Mouse (Mus musculus): ENCODE results near the gene Adcy10. TPM values are rescaled to one million over a fixed set of nuclear protein-coding genes. Genes with fewer than 3 reads are reported as not detected.

Adcy10 gene
- polyA plus RNA-seq, 1 experiment from 2014 or later = not detected

DNA sequence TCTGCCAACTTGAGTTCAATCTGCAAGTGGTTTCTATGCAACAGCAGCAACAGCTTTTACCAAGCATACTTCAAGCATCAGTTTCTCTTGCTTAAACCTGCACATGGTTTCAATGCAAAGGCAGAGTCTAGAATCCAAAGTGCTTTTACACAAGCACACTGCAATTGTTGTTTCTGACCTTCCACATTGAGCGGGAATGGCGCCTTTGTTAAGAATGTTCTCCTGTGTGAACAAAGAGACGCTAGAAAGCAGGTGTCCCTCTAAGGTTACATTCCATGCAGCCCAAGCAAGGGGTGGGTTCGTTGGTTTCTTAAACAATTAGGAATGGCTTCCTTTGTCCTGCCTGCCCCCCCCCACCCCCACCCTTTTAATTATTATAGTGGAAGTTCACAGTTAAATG is 128.9 kb downstream of the Adcy10 start:
- 78% methylated on average over 4 of the region's 4 CpGs for WGBS (ENCODE audit: insufficient replicate concordance)
- Histone ChIP-seq H3K4me1 (ENCODE audit: control insufficient read depth, insufficient read depth, low read length) (peaks cover 33% of the 10 kb centered on the region), H3K9me3 (replicated peaks; ENCODE audit: control insufficient read depth, low read length) (0 out of 2 replicates have a peak, but pooled peaks cover 3% of the 10 kb centered on the region), H3K36me3 (ENCODE audit: control insufficient read depth, insufficient read depth, low read length) (peaks cover 13% of the 10 kb centered on the region), H3K4me2 (no peak overlapping the region), H3K27ac (ENCODE audit: low read depth, low read length) (no peak overlapping the region), H3K9ac (ENCODE audit: low read depth, low read length) (no peak overlapping the region), H3K4me3 (ENCODE audit: low read depth, low read length) (no peak overlapping the region), H3K27me3 (ENCODE audit: control insufficient read depth, insufficient read depth, low read length) (no peaks in the 10 kb centered on the region)
- no peak for ATAC-seq (replicated peaks; ENCODE audit: insufficient number of reproducible peaks, low FRiP score, low TSS enrichment)

DNA sequence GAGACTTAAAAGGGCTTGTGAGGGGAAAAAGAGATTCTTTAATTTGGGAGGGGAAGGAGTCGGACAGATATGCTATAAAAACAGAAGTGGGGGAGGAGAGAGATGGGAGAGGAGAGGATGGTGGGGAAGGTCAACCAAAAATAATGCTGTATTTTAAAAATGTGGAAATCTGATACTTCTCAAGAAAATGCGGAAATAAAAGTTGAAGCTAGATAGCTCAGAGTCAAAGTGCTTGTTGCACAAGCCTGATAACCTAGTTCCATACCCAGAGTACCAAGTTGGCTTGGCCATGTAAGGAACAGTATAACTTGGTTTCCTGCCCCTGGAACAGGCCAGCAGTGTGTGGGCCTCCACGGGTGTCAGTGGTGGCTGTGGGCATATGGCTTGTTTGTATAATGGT is 129.8 kb downstream of the Adcy10 start:
- no peaks in the 10 kb centered on the region for H3K27me3 ChIP-seq (ENCODE audit: control insufficient read depth, insufficient read depth, low read length)
- no peak overlapping the region for H3K9ac ChIP-seq (ENCODE audit: low read depth, low read length)
- ATAC-seq (replicated peaks; ENCODE audit: insufficient number of reproducible peaks, low FRiP score, low TSS enrichment) = no peak
- peaks cover 13% of the 10 kb centered on the region for H3K36me3 ChIP-seq (ENCODE audit: control insufficient read depth, insufficient read depth, low read length)
- no peak overlapping the region for H3K4me2 ChIP-seq
- H3K4me3 ChIP-seq (ENCODE audit: low read depth, low read length) = no peak overlapping the region
- H3K4me1 ChIP-seq (ENCODE audit: control insufficient read depth, insufficient read depth, low read length) = peaks cover 37% of the 10 kb centered on the region
- H3K27ac ChIP-seq (ENCODE audit: low read depth, low read length) = no peak overlapping the region
- WGBS (ENCODE audit: insufficient replicate concordance) = 91% methylated on average over 3 of the region's 3 CpGs
- H3K9me3 ChIP-seq (replicated peaks; ENCODE audit: control insufficient read depth, low read length) = 0 out of 2 replicates have a peak, but pooled peaks cover 3% of the 10 kb centered on the region

DNA sequence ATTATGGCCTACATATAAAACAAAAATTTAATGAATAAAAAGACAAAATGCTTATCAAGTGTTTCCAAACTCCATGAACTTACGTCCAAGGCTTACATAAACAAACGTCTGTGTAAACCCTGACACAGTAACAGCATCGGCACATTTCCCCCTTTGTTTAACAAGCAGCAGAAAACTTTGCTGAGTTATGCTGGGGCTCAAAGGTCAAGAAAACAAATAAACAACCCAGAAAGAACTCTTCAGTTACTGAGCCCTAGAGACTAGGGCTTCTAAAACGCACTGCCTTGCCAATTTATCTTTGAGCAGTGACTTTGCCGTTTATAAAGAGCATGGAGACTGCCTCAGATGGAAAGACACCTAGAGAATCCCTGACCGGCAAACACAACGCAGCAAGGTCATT is 131.7 kb downstream of the Adcy10 start:
- no peak overlapping the region for H3K9ac ChIP-seq (ENCODE audit: low read depth, low read length)
- peak overlapping the region; percentile 83; the same call in 1 of the 2 replicates for H3K27ac ChIP-seq (ENCODE audit: low read depth, low read length)

DNA sequence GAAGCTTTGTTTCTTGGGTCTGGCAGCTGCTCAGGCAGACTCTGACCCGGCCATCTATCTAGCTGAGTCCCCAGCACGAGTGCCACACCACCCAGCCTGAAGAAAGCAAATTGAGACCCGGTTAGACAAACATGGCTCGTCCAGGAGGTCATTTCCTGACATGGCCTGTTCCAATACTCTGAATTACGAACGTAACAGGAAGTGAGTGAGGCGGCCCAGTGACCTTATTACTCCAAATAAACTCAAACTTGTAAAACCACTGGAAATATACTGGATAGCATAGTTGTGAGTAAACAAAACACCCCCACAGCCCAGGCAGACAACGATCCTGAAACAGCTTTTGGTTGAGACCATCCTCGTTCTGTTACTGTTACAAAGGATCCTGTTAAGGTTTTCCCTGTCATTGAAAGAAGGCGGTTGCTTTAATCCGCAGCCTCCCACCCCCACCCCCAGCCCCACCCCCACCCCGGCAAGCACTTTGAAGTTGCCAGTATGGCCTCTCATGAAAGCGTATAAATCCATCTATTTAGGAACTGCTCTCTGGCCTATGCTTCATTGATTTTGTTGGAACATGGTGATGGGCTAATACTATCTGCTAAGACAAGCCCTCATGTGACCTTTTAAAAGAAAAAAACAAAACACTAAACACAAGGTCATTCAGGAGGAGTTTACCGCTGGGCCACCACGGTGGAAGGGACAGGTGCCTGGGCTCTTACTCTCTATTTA is 132.3 kb downstream of the Adcy10 start:
- Histone ChIP-seq H3K4me2 (no peak overlapping the region), H3K9me3 (replicated peaks; ENCODE audit: control insufficient read depth, low read length) (0 out of 2 replicates have a peak, but pooled peaks cover 3% of the 10 kb centered on the region), H3K9ac (ENCODE audit: low read depth, low read length) (no peak overlapping the region), H3K36me3 (ENCODE audit: control insufficient read depth, insufficient read depth, low read length) (peaks cover 15% of the 10 kb centered on the region), H3K27ac (ENCODE audit: low read depth, low read length) (peak overlapping the region; percentile 83), H3K27me3 (ENCODE audit: control insufficient read depth, insufficient read depth, low read length) (no peaks in the 10 kb centered on the region), H3K4me1 (ENCODE audit: control insufficient read depth, insufficient read depth, low read length) (peaks cover 28% of the 10 kb centered on the region), H3K4me3 (ENCODE audit: low read depth, low read length) (no peak overlapping the region)
- WGBS (ENCODE audit: insufficient replicate concordance) = 28% methylated on average over 15 of the region's 15 CpGs
- no peak for ATAC-seq (replicated peaks; ENCODE audit: insufficient number of reproducible peaks, low FRiP score, low TSS enrichment)

More for the DNA sequence above, 131.7 kb downstream of the Adcy10 start:
- Histone ChIP-seq H3K9me3 (replicated peaks; ENCODE audit: control insufficient read depth, low read length) (0 out of 2 replicates have a peak, but pooled peaks cover 3% of the 10 kb centered on the region), H3K27me3 (ENCODE audit: control insufficient read depth, insufficient read depth, low read length) (no peaks in the 10 kb centered on the region), H3K36me3 (ENCODE audit: control insufficient read depth, insufficient read depth, low read length) (peaks cover 13% of the 10 kb centered on the region), H3K4me1 (ENCODE audit: control insufficient read depth, insufficient read depth, low read length) (peaks cover 29% of the 10 kb centered on the region), H3K4me2 (no peak overlapping the region), H3K4me3 (ENCODE audit: low read depth, low read length) (no peak overlapping the region)
- 38% methylated on average over 7 of the region's 7 CpGs for WGBS (ENCODE audit: insufficient replicate concordance)
- no peak for ATAC-seq (replicated peaks; ENCODE audit: insufficient number of reproducible peaks, low FRiP score, low TSS enrichment)

DNA sequence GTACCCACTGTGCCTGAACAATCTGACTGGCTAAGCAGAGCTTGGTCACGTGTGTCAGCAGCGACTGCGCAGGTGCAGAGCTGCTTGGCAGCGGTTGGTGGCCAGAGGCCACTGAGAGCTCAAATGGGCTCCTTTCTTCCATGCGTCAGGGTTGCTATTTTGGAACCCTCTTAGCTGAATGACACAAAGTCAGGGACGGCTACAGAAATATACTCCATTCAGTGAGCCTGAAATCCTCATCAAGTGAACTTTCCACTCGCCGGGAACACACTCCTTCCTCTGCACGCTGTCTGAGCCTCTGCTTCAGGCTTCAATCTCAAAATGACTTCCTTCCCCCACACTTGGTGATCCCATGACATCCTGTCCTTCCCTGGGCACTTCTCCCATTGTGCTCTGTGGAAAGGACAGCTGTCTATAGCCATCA is 133.2 kb downstream of the Adcy10 start:
- peaks cover 16% of the 10 kb centered on the region for H3K36me3 ChIP-seq (ENCODE audit: control insufficient read depth, insufficient read depth, low read length)

DNA sequence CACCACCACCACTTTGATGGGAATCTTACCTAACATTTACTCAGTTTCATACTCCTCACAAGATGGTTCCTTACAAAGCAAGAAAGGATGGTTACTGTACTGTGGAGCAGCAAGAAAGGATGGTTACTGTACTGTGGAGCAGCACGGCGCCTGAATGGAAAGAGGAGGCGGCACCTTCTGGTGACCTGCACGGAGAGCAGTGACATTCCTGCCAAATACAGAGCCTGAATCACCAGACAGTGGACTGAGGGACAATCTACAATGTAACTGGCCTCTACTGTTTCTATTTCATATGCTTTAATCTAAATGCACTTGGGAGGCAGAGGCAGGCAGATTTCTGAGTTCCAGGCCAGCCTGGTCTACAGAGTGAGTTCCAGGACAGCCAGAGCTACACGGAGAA is 140.1 kb downstream of the Adcy10 start:
- H3K27me3 ChIP-seq (ENCODE audit: control insufficient read depth, insufficient read depth, low read length) = no peaks in the 10 kb centered on the region
- peaks cover 4% of the 10 kb centered on the region; the same call in 1 of the 2 replicates for H3K36me3 ChIP-seq (ENCODE audit: control insufficient read depth, insufficient read depth, low read length)
- no peak overlapping the region for H3K4me3 ChIP-seq (ENCODE audit: low read depth, low read length)
- H3K9me3 ChIP-seq (replicated peaks; ENCODE audit: control insufficient read depth, low read length) = no peaks in the 10 kb centered on the region
- peaks cover 11% of the 10 kb centered on the region for H3K4me1 ChIP-seq (ENCODE audit: control insufficient read depth, insufficient read depth, low read length)
- no peak for ATAC-seq (replicated peaks; ENCODE audit: insufficient number of reproducible peaks, low FRiP score, low TSS enrichment)
- no peak overlapping the region for H3K27ac ChIP-seq (ENCODE audit: low read depth, low read length)
- WGBS (ENCODE audit: insufficient replicate concordance) = 78% methylated on average over 5 of the region's 5 CpGs
- H3K4me2 ChIP-seq = no peak overlapping the region
- no peak overlapping the region for H3K9ac ChIP-seq (ENCODE audit: low read depth, low read length)

More for the DNA sequence above, 133.2 kb downstream of the Adcy10 start:
- Histone ChIP-seq H3K27me3 (ENCODE audit: control insufficient read depth, insufficient read depth, low read length) (no peaks in the 10 kb centered on the region), H3K4me3 (ENCODE audit: low read depth, low read length) (no peak overlapping the region), H3K4me2 (peak overlapping the region; percentile 9), H3K27ac (ENCODE audit: low read depth, low read length) (peak overlapping the region; percentile 83), H3K9ac (ENCODE audit: low read depth, low read length) (no peak overlapping the region; the same call in 1 of the 2 replicates), H3K9me3 (replicated peaks; ENCODE audit: control insufficient read depth, low read length) (0 out of 2 replicates have a peak, but pooled peaks cover 3% of the 10 kb centered on the region), H3K4me1 (ENCODE audit: control insufficient read depth, insufficient read depth, low read length) (peaks cover 26% of the 10 kb centered on the region)
- WGBS (ENCODE audit: insufficient replicate concordance) = 33% methylated on average over 9 of the region's 9 CpGs
- ATAC-seq (replicated peaks; ENCODE audit: insufficient number of reproducible peaks, low FRiP score, low TSS enrichment) = 0 out of 2 replicates have a peak, but pooled peaks have one; percentile 57

DNA sequence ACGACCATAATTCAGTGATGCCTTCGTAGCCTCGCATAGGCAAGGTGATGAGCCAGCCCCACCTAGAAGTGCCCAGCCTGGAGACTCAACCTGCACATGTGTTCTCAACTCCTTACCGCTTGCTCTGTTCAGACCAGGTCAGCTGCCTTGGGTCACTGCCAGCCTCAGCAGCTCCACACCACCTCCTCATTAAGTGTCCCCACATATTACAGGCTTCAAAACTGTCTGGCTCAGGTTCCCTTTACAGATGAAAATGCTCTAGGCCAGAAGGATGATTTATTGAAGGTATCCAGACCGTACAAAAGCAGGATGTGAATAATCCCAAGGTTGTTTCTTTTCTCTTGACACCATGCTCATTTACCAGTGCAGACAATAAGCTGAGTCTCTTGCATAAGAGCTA is 140.9 kb downstream of the Adcy10 start:
- H3K4me1 ChIP-seq (ENCODE audit: control insufficient read depth, insufficient read depth, low read length) = peaks cover 16% of the 10 kb centered on the region
- H3K9me3 ChIP-seq (replicated peaks; ENCODE audit: control insufficient read depth, low read length) = no peaks in the 10 kb centered on the region
- no peak overlapping the region for H3K4me3 ChIP-seq (ENCODE audit: low read depth, low read length)
- no peak for ATAC-seq (replicated peaks; ENCODE audit: insufficient number of reproducible peaks, low FRiP score, low TSS enrichment)
- H3K36me3 ChIP-seq (ENCODE audit: control insufficient read depth, insufficient read depth, low read length) = peaks cover 4% of the 10 kb centered on the region; the same call in 1 of the 2 replicates
- H3K4me2 ChIP-seq = no peak overlapping the region
- H3K27me3 ChIP-seq (ENCODE audit: control insufficient read depth, insufficient read depth, low read length) = no peaks in the 10 kb centered on the region
- WGBS (ENCODE audit: insufficient replicate concordance) = 85% methylated on average over 5 of the region's 5 CpGs
- no peak overlapping the region for H3K9ac ChIP-seq (ENCODE audit: low read depth, low read length)
- no peak overlapping the region for H3K27ac ChIP-seq (ENCODE audit: low read depth, low read length)
